Mouse (Mus musculus) heart, embryonic 15.5 days (tissue): ENCODE measurements around the gene Mpig6b. TPM values are rescaled to one million over a fixed set of nuclear protein-coding genes. Genes with fewer than 3 reads are reported as not detected.

Experiments
- ATAC-seq: fragments of 200-750 bp; cut with Nextera tagmentation; replicated peaks from 2 replicates; pipeline ENCODE4 v1.8.0; 2017; ENCODE audit warnings: low read depth, moderate TSS enrichment; ENCODE audit not compliant: insufficient number of reproducible peaks, insufficient read depth, low FRiP score
- H3K27ac ChIP-seq: fragments of 300-500 bp; sonication (generic); 2 replicates; pipeline ENCODE4 v1.5.1; 2015; ENCODE audit warnings: mild to moderate bottlenecking, inconsistent platforms
- H3K27me3 ChIP-seq: fragments of 300-500 bp; sonication (generic); 2 replicates; pipeline ENCODE4 v1.6.1; 2015; ENCODE audit warnings: inconsistent platforms
- H3K36me3 ChIP-seq: fragments of 300-500 bp; sonication (generic); 2 replicates; pipeline ENCODE4 v1.6.1; 2015; ENCODE audit warnings: mild to moderate bottlenecking, inconsistent platforms
- H3K4me1 ChIP-seq: fragments of 300-500 bp; sonication (generic); replicated peaks from 2 replicates; pipeline ENCODE4 v1.6.1; 2015; ENCODE audit warnings: inconsistent platforms
- H3K4me2 ChIP-seq: fragments of 300-500 bp; sonication (generic); 2 replicates; pipeline ENCODE4 v1.6.1; 2015; ENCODE audit warnings: inconsistent platforms, mild to moderate bottlenecking, moderate library complexity
- H3K4me3 ChIP-seq: fragments of 300-500 bp; sonication (generic); 2 replicates; pipeline ENCODE4 v1.5.1; 2015; ENCODE audit warnings: mild to moderate bottlenecking, inconsistent platforms
- H3K9ac ChIP-seq: fragments of 300-500 bp; sonication (generic); 2 replicates; pipeline ENCODE4 v1.6.1; 2015; ENCODE audit warnings: mild to moderate bottlenecking, inconsistent platforms
- H3K9me3 ChIP-seq: fragments of 300-500 bp; sonication (generic); replicated peaks from 2 replicates; pipeline ENCODE4 v1.6.1; 2016; ENCODE audit warnings: inconsistent platforms
- WGBS: fragments of 180-500 bp; shearing (Covaris S2); methylation state at CpG from one replicate; pipeline ENCODE4 v1.1.7; 2015; ENCODE audit warnings: mixed read lengths; 5-methylcytosine and 5-hydroxymethylcytosine counted together
- polyA plus RNA-seq: library from polyadenylated mRNA; unstranded; fragments of >200 nt; fragmentation: Nextera tagmentation; extraction: Ambion mirVana; gene quantifications from 2 replicates; pipeline ENCODE4 v1.2.1, GENCODE M21; 2015

Mpig6b gene
- 0.77 and 0.81 TPM in 2 replicates for polyA plus RNA-seq

GRCm38 (mm10) chr17:35066084-35066483, at the start of gene Mpig6b:
Mpig6b (minus strand) TSS chr17:35066184.
- Histone ChIP-seq H3K9ac (peak within 1 kb of the TSS; percentile 34), H3K4me2 (peak within 1 kb of the TSS; percentile 78), H3K27ac (no peak within 1 kb of the TSS), H3K27me3 (peaks cover 51% of the 10 kb centered on the region), H3K36me3 (peaks cover 8% of the 10 kb centered on the region; the same call in 1 of the 2 replicates), H3K4me3 (peak within 1 kb of the TSS; percentile 47), H3K9me3 (no peaks in the 10 kb centered on the region), H3K4me1 (peaks cover 26% of the 10 kb centered on the region)
- WGBS: 44% methylated on average over 10 of the region's 10 CpGs
- no peak for ATAC-seq

GRCm38 (mm10) chr17:35115046-35116019, 49.3 kb upstream of the Mpig6b start, which contains the start of gene Ly6g5b:
Ly6g5b (minus strand) TSS chr17:35115428.
- H3K9me3 ChIP-seq: no peaks in the 10 kb centered on the region

GRCm38 (mm10) chr17:35111774-35112173, 45.8 kb upstream of the Mpig6b start:
- H3K9me3 ChIP-seq: no peaks in the 10 kb centered on the region
- H3K27me3 ChIP-seq: no peaks in the 10 kb centered on the region
- peak overlapping the region; percentile 47 for H3K27ac ChIP-seq
- no peaks in the 10 kb centered on the region for H3K4me1 ChIP-seq
- WGBS: 72% methylated on average over 9 of the region's 9 CpGs
- peaks cover 9% of the 10 kb centered on the region for H3K36me3 ChIP-seq
- peak; percentile 44; the same call in 1 of the 2 replicates for ATAC-seq
- peak overlapping the region; percentile 36 for H3K4me2 ChIP-seq
- H3K9ac ChIP-seq: no peak overlapping the region
- 0 out of 2 replicates have a peak overlapping the region, but pooled peaks have one; percentile 17 for H3K4me3 ChIP-seq

More at GRCm38 (mm10) chr17:35115046-35116019, 49.3 kb upstream of the Mpig6b start, which contains the start of gene Ly6g5b:
- H3K4me2 ChIP-seq: no peak within 1 kb of the TSS
- H3K4me1 ChIP-seq: peaks cover 9% of the 10 kb centered on the region
- peaks cover 28% of the 10 kb centered on the region for H3K36me3 ChIP-seq
- WGBS: 83% methylated on average over 8 of the region's 8 CpGs
- no peak within 1 kb of the TSS for H3K9ac ChIP-seq
- H3K27me3 ChIP-seq: no peaks in the 10 kb centered on the region
- H3K27ac ChIP-seq: 0 out of 2 replicates have a peak within 1 kb of the TSS, but pooled peaks have one; percentile 2
- no peak within 1 kb of the TSS for H3K4me3 ChIP-seq
- no peak for ATAC-seq

GRCm38 (mm10) chr17:35108097-35108496, 42.1 kb upstream of the Mpig6b start, which contains the start of gene Ly6g5c:
Ly6g5c (plus strand) TSS chr17:35108279.
- Histone ChIP-seq H3K9me3 (no peaks in the 10 kb centered on the region), H3K27me3 (no peaks in the 10 kb centered on the region), H3K36me3 (no peaks in the 10 kb centered on the region), H3K4me2 (no peak within 1 kb of the TSS), H3K4me1 (peaks cover 9% of the 10 kb centered on the region), H3K27ac (no peak within 1 kb of the TSS), H3K9ac (no peak within 1 kb of the TSS), H3K4me3 (no peak within 1 kb of the TSS)
- 88% methylated on average over 6 of the region's 6 CpGs for WGBS
- no peak for ATAC-seq

- H3K4me2 ChIP-seq: no peak overlapping the region
- WGBS: 63% methylated on average over 3 of the region's 3 CpGs
- no peak overlapping the region for H3K27ac ChIP-seq
- no peak overlapping the region for H3K4me3 ChIP-seq
- H3K9ac ChIP-seq: peak overlapping the region; percentile 44; the same call in 1 of the 2 replicates
- no peak for ATAC-seq
- peaks cover 13% of the 10 kb centered on the region; the same call in 1 of the 2 replicates for H3K36me3 ChIP-seq
- H3K27me3 ChIP-seq: no peaks in the 10 kb centered on the region
- no peaks in the 10 kb centered on the region for H3K9me3 ChIP-seq
- peaks cover 19% of the 10 kb centered on the region for H3K4me1 ChIP-seq
Observed at GRCm38 (mm10) chr17:35106522-35106921, 40.5 kb upstream of the Mpig6b start.

GRCm38 (mm10) chr17:35105740-35106389, 39.9 kb upstream of the Mpig6b start:
- Histone ChIP-seq H3K27ac (no peak overlapping the region), H3K9me3 (no peaks in the 10 kb centered on the region), H3K4me2 (0 out of 2 replicates have a peak overlapping the region, but pooled peaks have one; percentile 23), H3K4me1 (peaks cover 19% of the 10 kb centered on the region), H3K36me3 (peaks cover 19% of the 10 kb centered on the region; the same call in 1 of the 2 replicates), H3K9ac (peak overlapping the region; percentile 44; the same call in 1 of the 2 replicates), H3K4me3 (no peak overlapping the region), H3K27me3 (no peaks in the 10 kb centered on the region)
- no peak for ATAC-seq
- WGBS: 24% methylated on average over 13 of the region's 13 CpGs

- Histone ChIP-seq H3K4me1 (peaks cover 19% of the 10 kb centered on the region), H3K36me3 (peaks cover 27% of the 10 kb centered on the region), H3K27ac (no peak overlapping the region), H3K4me2 (no peak overlapping the region), H3K27me3 (no peaks in the 10 kb centered on the region), H3K4me3 (no peak overlapping the region), H3K9me3 (no peaks in the 10 kb centered on the region), H3K9ac (no peak overlapping the region)
- WGBS: 65% methylated on average over 6 of the region's 6 CpGs
- ATAC-seq: no peak
Observed at GRCm38 (mm10) chr17:35104754-35105153, 38.8 kb upstream of the Mpig6b start.

- H3K36me3 ChIP-seq: peaks cover 31% of the 10 kb centered on the region
- H3K27me3 ChIP-seq: no peaks in the 10 kb centered on the region
- H3K27ac ChIP-seq: no peak overlapping the region
- H3K4me1 ChIP-seq: peaks cover 19% of the 10 kb centered on the region
- ATAC-seq: no peak
- no peak overlapping the region for H3K9ac ChIP-seq
- WGBS: 80% methylated on average over 7 of the region's 7 CpGs
- no peak overlapping the region for H3K4me3 ChIP-seq
- H3K4me2 ChIP-seq: no peak overlapping the region
- H3K9me3 ChIP-seq: no peaks in the 10 kb centered on the region
Observed at GRCm38 (mm10) chr17:35104079-35104478, 38.1 kb upstream of the Mpig6b start.

GRCm38 (mm10) chr17:35103221-35103690, 37.3 kb upstream of the Mpig6b start:
- Histone ChIP-seq H3K4me3 (no peak overlapping the region), H3K9ac (no peak overlapping the region), H3K27me3 (no peaks in the 10 kb centered on the region), H3K4me2 (no peak overlapping the region), H3K9me3 (no peaks in the 10 kb centered on the region), H3K27ac (no peak overlapping the region), H3K36me3 (peaks cover 40% of the 10 kb centered on the region), H3K4me1 (peaks cover 19% of the 10 kb centered on the region)
- WGBS: 41% methylated on average over 6 of the region's 6 CpGs
- no peak; the same call in 1 of the 2 replicates for ATAC-seq

GRCm38 (mm10) chr17:35102299-35102698, 36.3 kb upstream of the Mpig6b start:
- Histone ChIP-seq H3K4me2 (no peak overlapping the region), H3K4me3 (no peak overlapping the region), H3K4me1 (peaks cover 19% of the 10 kb centered on the region), H3K36me3 (peaks cover 49% of the 10 kb centered on the region), H3K9me3 (no peaks in the 10 kb centered on the region), H3K27ac (0 out of 2 replicates have a peak overlapping the region, but pooled peaks have one; percentile 1), H3K9ac (no peak overlapping the region), H3K27me3 (no peaks in the 10 kb centered on the region)
- ATAC-seq: peak; percentile 40; the same call in 1 of the 2 replicates
- WGBS: 58% methylated on average over 8 of the region's 8 CpGs

GRCm38 (mm10) chr17:35101161-35101560, 35.2 kb upstream of the Mpig6b start:
- Histone ChIP-seq H3K4me3 (no peak overlapping the region), H3K27ac (no peak overlapping the region), H3K36me3 (peaks cover 61% of the 10 kb centered on the region), H3K9me3 (no peaks in the 10 kb centered on the region), H3K4me2 (no peak overlapping the region), H3K9ac (no peak overlapping the region), H3K4me1 (peaks cover 17% of the 10 kb centered on the region), H3K27me3 (no peaks in the 10 kb centered on the region)
- ATAC-seq: no peak
- WGBS: 79% methylated on average over 11 of the region's 11 CpGs
